Mouse (Mus musculus) heart, embryonic 16.5 days (tissue): ENCODE data around the gene Cdc25b. TPM values are rescaled to one million over a fixed set of nuclear protein-coding genes. Genes with fewer than 3 reads are reported as not detected.

ENCODE experiments used
- ATAC-seq: fragments of 200-750 bp; cut with Nextera tagmentation; replicated peaks from 2 replicates; pipeline ENCODE4 v1.8.0; 2017; ENCODE audit warnings: moderate number of reproducible peaks; ENCODE audit not compliant: insufficient read depth, low FRiP score; ENCODE audit errors: extremely low read depth
- H3K27ac ChIP-seq: fragments of 300-500 bp; sonication (generic); 2 replicates; pipeline ENCODE4 v1.5.1; 2014; ENCODE audit warnings: mild to moderate bottlenecking, low read length, control low read depth, moderate library complexity
- H3K27me3 ChIP-seq: fragments of 300-500 bp; sonication (generic); 2 replicates; pipeline ENCODE4 v1.6.1; 2014; ENCODE audit warnings: low read length, mixed read lengths; ENCODE audit not compliant: control insufficient read depth, insufficient read depth
- H3K36me3 ChIP-seq: fragments of 300-500 bp; sonication (generic); 2 replicates; pipeline ENCODE4 v1.6.1; 2014; ENCODE audit not compliant: control insufficient read depth, insufficient read depth
- H3K4me1 ChIP-seq: fragments of 300-500 bp; sonication (generic); 2 replicates; pipeline ENCODE4 v1.6.1; 2014; ENCODE audit warnings: low read length, mixed read lengths; ENCODE audit not compliant: control insufficient read depth, insufficient read depth
- H3K4me2 ChIP-seq: fragments of 300-500 bp; sonication (generic); 2 replicates; pipeline ENCODE4 v1.6.1; 2014; ENCODE audit warnings: low read depth, mild to moderate bottlenecking, control low read depth, low read length
- H3K4me3 ChIP-seq: fragments of 300-500 bp; sonication (generic); 2 replicates; pipeline ENCODE4 v1.5.1; 2014; ENCODE audit warnings: mild to moderate bottlenecking, control low read depth, low read length
- H3K9ac ChIP-seq: fragments of 300-500 bp; sonication (generic); 2 replicates; pipeline ENCODE4 v1.6.1; 2014; ENCODE audit warnings: low read length, control low read depth
- H3K9me3 ChIP-seq: fragments of 300-500 bp; sonication (generic); replicated peaks from 2 replicates; pipeline ENCODE4 v1.6.1; 2016; ENCODE audit warnings: low read length; ENCODE audit not compliant: control insufficient read depth
- WGBS: fragments of 180-500 bp; shearing (Covaris S2); extraction: QIAGEN DNeasy Blood & Tissue Kit; methylation state at CpG from one replicate; pipeline ENCODE4 v1.1.7; 2014; 5-methylcytosine and 5-hydroxymethylcytosine counted together
- polyA plus RNA-seq: library from polyadenylated mRNA; unstranded; fragments of >200 nt; fragmentation: Nextera tagmentation; extraction: Ambion mirVana; gene quantifications from 2 replicates; pipeline ENCODE4 v1.2.1, GENCODE M21; 2015

Gene Cdc25b
- polyA plus RNA-seq, 1 experiment from 2014 or later: 55.8 TPM

- no peaks in the 10 kb centered on the region for H3K4me1 ChIP-seq
- H3K36me3 ChIP-seq: peaks cover 36% of the 10 kb centered on the region
- H3K4me2 ChIP-seq: no peak overlapping the region
- H3K27ac ChIP-seq: no peak overlapping the region
- no peak for ATAC-seq
- 89% methylated on average over 16 of the region's 16 CpGs for WGBS
- no peaks in the 10 kb centered on the region for H3K27me3 ChIP-seq
- H3K4me3 ChIP-seq: no peak overlapping the region
- H3K9me3 ChIP-seq: no peaks in the 10 kb centered on the region
- H3K9ac ChIP-seq: no peak overlapping the region
Measured at GRCm38 (mm10) chr2:131196606-131197316, 10.0 kb downstream of the Cdc25b start.

GRCm38 (mm10) chr2:131200710-131201109 is 14.0 kb downstream of the Cdc25b start:
- H3K4me1 ChIP-seq: peaks cover 11% of the 10 kb centered on the region
- no peak for ATAC-seq
- WGBS: 82% methylated on average over 2 of the region's 2 CpGs
- H3K9me3 ChIP-seq: no peaks in the 10 kb centered on the region
- H3K27ac ChIP-seq: no peak overlapping the region
- H3K9ac ChIP-seq: no peak overlapping the region
- no peak overlapping the region for H3K4me3 ChIP-seq
- H3K27me3 ChIP-seq: no peaks in the 10 kb centered on the region
- no peak overlapping the region for H3K4me2 ChIP-seq
- H3K36me3 ChIP-seq: peaks cover 7% of the 10 kb centered on the region; the same call in 1 of the 2 replicates

- no peaks in the 10 kb centered on the region for H3K9me3 ChIP-seq
- peaks cover 7% of the 10 kb centered on the region; the same call in 1 of the 2 replicates for H3K36me3 ChIP-seq
- H3K9ac ChIP-seq: no peak overlapping the region
- H3K4me2 ChIP-seq: no peak overlapping the region
- no peak for ATAC-seq
- H3K4me1 ChIP-seq: peaks cover 11% of the 10 kb centered on the region
- no peaks in the 10 kb centered on the region for H3K27me3 ChIP-seq
- WGBS: 85% methylated on average over 3 of the region's 3 CpGs
- H3K4me3 ChIP-seq: no peak overlapping the region
- no peak overlapping the region for H3K27ac ChIP-seq
Measured at GRCm38 (mm10) chr2:131201262-131201661, 14.5 kb downstream of the Cdc25b start.

- H3K9ac ChIP-seq: no peak overlapping the region
- H3K9me3 ChIP-seq: no peaks in the 10 kb centered on the region
- no peaks in the 10 kb centered on the region for H3K36me3 ChIP-seq
- 78% methylated on average over 6 of the region's 6 CpGs for WGBS
- no peak for ATAC-seq
- H3K4me1 ChIP-seq: peaks cover 11% of the 10 kb centered on the region
- no peak overlapping the region for H3K4me2 ChIP-seq
- H3K4me3 ChIP-seq: no peak overlapping the region
- H3K27ac ChIP-seq: peak overlapping the region; percentile 53
- no peaks in the 10 kb centered on the region for H3K27me3 ChIP-seq
Measured at GRCm38 (mm10) chr2:131203816-131204409, 17.2 kb downstream of the Cdc25b start.

GRCm38 (mm10) chr2:131204410-131204981 is 17.7 kb downstream of the Cdc25b start:
- H3K27me3 ChIP-seq: no peaks in the 10 kb centered on the region
- ATAC-seq: peak; percentile 88
- H3K4me2 ChIP-seq: peak overlapping the region; percentile 32
- peak overlapping the region; percentile 53 for H3K27ac ChIP-seq
- H3K36me3 ChIP-seq: no peaks in the 10 kb centered on the region
- peak overlapping the region; percentile 24; the same call in 1 of the 2 replicates for H3K9ac ChIP-seq
- WGBS: 28% methylated on average over 7 of the region's 7 CpGs
- peaks cover 13% of the 10 kb centered on the region for H3K4me1 ChIP-seq
- H3K4me3 ChIP-seq: no peak overlapping the region
- H3K9me3 ChIP-seq: no peaks in the 10 kb centered on the region

GRCm38 (mm10) chr2:131205521-131206182 is 18.9 kb downstream of the Cdc25b start:
- Histone ChIP-seq H3K27ac (no peak overlapping the region), H3K27me3 (no peaks in the 10 kb centered on the region), H3K4me2 (no peak overlapping the region), H3K9me3 (no peaks in the 10 kb centered on the region), H3K36me3 (no peaks in the 10 kb centered on the region), H3K4me3 (no peak overlapping the region), H3K9ac (no peak overlapping the region), H3K4me1 (peaks cover 16% of the 10 kb centered on the region)
- 71% methylated on average over 8 of the region's 8 CpGs for WGBS
- ATAC-seq: no peak

- H3K9ac ChIP-seq: no peak within 1 kb of the TSS
- H3K27ac ChIP-seq: no peak within 1 kb of the TSS
- 74% methylated on average over 4 of the region's 4 CpGs for WGBS
- H3K4me2 ChIP-seq: no peak within 1 kb of the TSS
- H3K4me1 ChIP-seq: peaks cover 22% of the 10 kb centered on the region
- no peak within 1 kb of the TSS for H3K4me3 ChIP-seq
- H3K9me3 ChIP-seq: no peaks in the 10 kb centered on the region
- no peak for ATAC-seq
- no peaks in the 10 kb centered on the region for H3K27me3 ChIP-seq
- no peaks in the 10 kb centered on the region for H3K36me3 ChIP-seq
Measured at GRCm38 (mm10) chr2:131206778-131207177, 20.0 kb downstream of the Cdc25b start, which contains the start of gene Ap5s1. Gene Ap5s1 (plus strand): TSS chr2:131207078.

- Histone ChIP-seq H3K36me3 (peaks cover 7% of the 10 kb centered on the region), H3K9ac (no peak overlapping the region)
- WGBS: 77% methylated on average over 2 of the region's 2 CpGs
Measured at GRCm38 (mm10) chr2:131208356-131208755, 21.6 kb downstream of the Cdc25b start.

More at GRCm38 (mm10) chr2:131208356-131208755, 21.6 kb downstream of the Cdc25b start:
- ATAC-seq: no peak
- no peak overlapping the region for H3K27ac ChIP-seq
- no peaks in the 10 kb centered on the region for H3K9me3 ChIP-seq
- no peak overlapping the region for H3K4me3 ChIP-seq
- peaks cover 26% of the 10 kb centered on the region for H3K4me1 ChIP-seq
- no peaks in the 10 kb centered on the region for H3K27me3 ChIP-seq
- H3K4me2 ChIP-seq: no peak overlapping the region
